Mouse (Mus musculus): ENCODE results near the gene Gm4312.
"Not testable (repeated sequence)": the region's sequence is repeated elsewhere in the genome, so short reads cannot be mapped to it uniquely, and the experiment has no call there.

DNA sequence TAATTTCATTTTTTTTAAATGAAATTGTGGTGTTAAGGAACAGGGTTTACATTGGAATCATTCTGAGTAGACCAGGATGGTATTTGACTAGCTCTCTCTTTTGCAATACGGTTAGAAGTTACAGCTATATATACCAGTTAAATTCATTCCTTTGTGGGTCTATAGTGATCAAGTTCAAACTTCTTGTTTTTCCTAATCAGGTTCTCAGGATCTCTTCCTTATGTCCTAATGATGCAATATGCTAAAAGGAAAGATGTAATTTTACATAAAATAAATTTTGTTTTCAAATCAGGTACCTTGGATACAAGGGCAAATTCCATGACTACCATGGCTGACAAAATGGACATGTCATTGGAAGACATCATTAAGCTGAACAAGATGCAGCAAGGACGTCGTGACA, 21.3 kb downstream of the Gm4312 start, which contains the start of gene Gm4307:
- not testable (repeated sequence) for TF ChIP-seq POLR2A (IDR thresholded peaks at IDR 0.05; ENCODE audit: control insufficient read depth, extremely low read depth, insufficient read depth, low read length, poor library complexity); CTCF (IDR thresholded peaks at IDR 0.05; ENCODE audit: borderline replicate concordance, control insufficient read depth, extremely low read depth, insufficient read depth, low read length, poor library complexity)

All from thymus, adult 2 months (tissue).